Mouse (Mus musculus) liver, embryonic 14.5 days (tissue): ENCODE data around the gene Adrb1.

ENCODE experiments used
- CTCF ChIP-seq: IDR thresholded peaks from 2 replicates; pipeline ENCODE4 v1.5.1; 2016; ENCODE audit warnings: antibody characterized with exemption, low read depth, control low read depth
- EP300 ChIP-seq: IDR thresholded peaks from 2 replicates; pipeline ENCODE4 v1.6.1; 2016; ENCODE audit warnings: antibody characterized with exemption, low read depth

DNA sequence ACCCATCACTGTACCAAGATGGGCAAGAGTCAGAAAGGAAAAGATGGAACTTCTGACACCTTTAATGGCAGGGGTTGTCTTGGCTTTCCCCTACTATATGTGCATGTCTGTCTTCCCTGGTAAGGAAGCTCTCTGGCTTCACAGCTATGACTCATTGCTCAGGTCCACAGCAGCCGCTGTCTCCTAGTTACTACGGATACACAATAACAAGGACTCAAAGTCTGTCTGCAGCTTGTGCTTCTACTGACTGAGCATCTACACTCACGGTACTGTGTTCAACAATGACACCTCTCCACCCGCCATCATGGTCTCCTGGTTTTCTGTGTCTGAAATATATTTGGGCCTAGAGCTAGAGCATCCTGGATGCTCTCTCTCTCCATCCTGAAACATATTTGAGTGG lies 37.7 kb downstream of the Adrb1 start:
- TF ChIP-seq CTCF (no peak), EP300 (no peak)
